Mouse (Mus musculus) naive thymus-derived CD4-positive, alpha-beta T cell, adult 2 months (primary cell): ENCODE results near the gene Slc9b2.
A peak's percentile ranks its signal among the peaks of the same experiment; 100 is the strongest.

Source experiments
- DNase-seq: peaks from one replicate; pipeline ENCODE4 v3.0.0-alpha.2; 2011; ENCODE audit warnings: low read depth

The Slc9b2 gene

GRCm38 (mm10) chr3:135307411-135308259, at the start of gene Slc9b2:
Gene Slc9b2, plus strand, starts transcription at chr3:135307700.
- DNase-seq = peak; percentile 70

DNA sequence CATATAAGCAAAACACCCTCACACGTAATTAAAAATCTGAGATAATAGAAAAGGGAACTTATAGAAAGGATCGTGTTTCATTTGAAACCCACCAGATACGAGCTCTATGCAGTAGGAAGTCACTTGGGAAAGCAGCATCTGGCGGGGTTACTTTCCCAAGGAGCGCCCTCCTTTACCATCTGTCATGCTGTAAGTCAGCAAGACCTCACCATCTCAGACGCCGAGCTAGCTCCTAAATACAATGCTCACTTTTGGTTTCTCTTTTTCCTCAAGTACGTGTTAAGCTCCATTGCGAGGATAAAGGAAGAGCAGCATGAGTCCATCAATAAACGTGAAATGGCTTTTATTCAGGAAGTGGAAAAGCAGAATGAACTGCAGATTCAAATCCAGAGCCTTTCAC, 48.6 kb upstream of the Slc9b2 start:
- no peak for DNase-seq

DNA sequence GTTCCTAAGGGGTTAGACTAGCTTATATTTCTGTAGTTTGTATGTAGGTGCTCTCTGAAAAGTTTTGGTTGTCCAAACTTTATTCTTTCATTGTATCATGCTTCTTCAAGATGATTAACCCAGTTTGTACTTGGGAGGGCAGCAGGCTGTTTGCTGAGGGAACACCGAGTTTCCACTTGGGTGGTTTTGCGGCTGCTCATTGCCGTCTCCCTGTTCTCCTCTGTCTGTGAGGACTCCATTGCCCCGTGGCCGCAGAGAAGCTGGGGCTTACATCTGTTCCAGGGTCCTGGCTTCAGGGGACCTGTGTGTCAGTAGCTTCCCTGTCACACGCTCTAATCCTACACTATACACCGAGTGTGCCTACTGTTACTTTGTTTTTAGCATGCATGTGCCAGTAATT, 47.3 kb upstream of the Slc9b2 start:
- DNase-seq = no peak

- no peak for DNase-seq
Observed at GRCm38 (mm10) chr3:135268616-135269015, 38.9 kb upstream of the Slc9b2 start.

DNA sequence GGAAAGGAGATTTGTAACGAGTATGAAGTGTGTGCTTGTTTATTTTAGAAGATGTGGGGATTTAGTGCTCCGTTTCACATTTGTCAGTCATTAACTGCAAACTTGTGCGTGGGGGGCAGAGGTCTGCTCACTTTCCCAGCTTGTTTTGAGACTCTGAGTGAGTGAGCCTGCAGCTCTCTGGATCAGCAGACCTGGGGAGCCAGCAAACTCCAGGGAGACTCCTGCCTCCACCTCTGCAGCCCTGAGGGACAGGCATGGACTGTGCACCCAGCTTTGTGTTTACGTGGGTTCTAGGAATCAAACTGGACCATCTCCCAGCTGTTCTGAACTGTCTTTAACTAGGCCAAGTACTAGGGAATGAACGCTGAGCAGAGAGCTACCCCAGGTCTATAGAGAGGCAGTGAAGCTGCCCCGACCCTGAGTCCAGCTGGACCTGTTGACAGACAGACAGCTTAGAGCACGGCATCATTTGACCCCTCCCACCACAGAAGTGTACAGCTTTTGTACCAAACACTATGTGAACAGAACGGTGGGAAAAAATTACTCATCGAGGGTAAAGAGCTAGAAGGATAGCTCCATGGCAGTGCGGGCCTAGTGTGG, 38.0 kb upstream of the Slc9b2 start:
- DNase-seq = no peak

DNA sequence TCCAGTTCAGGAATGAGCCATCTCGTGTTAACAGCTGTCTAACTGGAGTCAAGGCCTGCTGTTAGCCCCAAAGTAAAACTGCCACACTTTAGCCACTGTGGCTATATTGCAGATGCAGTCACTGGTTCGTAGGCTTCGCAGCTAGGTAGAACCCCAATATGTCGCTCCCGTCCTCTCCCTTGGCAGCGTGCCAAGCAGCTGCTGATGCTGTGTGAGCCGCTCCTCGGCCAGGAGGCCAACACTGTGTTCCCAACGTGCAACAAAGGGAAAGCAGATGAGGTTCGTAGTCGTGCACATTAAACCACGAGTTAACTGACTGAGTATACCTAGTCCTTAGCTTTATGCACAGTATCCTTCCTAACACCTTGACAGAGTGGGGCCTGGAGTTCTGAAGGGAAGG, 34.9 kb upstream of the Slc9b2 start:
- no peak for DNase-seq

DNA sequence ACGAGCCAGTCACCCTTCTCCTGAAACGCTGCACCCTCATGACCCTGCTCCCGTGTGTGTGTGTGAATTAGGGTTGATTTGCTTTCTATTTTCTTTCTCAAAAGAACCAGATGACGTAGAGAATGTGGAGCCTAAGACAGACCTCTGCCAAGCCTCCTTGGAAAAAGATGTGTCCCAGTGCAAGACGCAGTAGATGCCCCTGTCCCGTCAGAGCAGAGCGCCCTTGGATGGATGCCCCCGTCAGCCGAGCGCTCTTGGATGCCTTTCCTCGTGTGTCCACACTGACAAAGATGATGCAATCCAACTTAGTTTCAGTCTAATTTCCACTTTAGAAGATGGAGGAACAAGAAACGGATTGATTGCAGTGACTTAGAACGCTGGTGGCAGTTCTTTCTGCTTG, 34.5 kb upstream of the Slc9b2 start:
- no peak for DNase-seq

- DNase-seq = peak; percentile 6
Observed at GRCm38 (mm10) chr3:135280160-135280559, 27.3 kb upstream of the Slc9b2 start.

- peak; percentile 83 for DNase-seq
Observed at GRCm38 (mm10) chr3:135280669-135281415, 26.7 kb upstream of the Slc9b2 start, which contains the start of gene Bdh2. Gene Bdh2, plus strand, starts transcription at chr3:135281221.

GRCm38 (mm10) chr3:135281701-135282100, 25.8 kb upstream of the Slc9b2 start:
- peak; percentile 45 for DNase-seq

- DNase-seq = no peak
Observed at GRCm38 (mm10) chr3:135285256-135285655, 22.2 kb upstream of the Slc9b2 start.

- no peak for DNase-seq
Observed at GRCm38 (mm10) chr3:135285807-135286206, 21.7 kb upstream of the Slc9b2 start.

GRCm38 (mm10) chr3:135288138-135288750, 19.3 kb upstream of the Slc9b2 start:
- DNase-seq = no peak

DNA sequence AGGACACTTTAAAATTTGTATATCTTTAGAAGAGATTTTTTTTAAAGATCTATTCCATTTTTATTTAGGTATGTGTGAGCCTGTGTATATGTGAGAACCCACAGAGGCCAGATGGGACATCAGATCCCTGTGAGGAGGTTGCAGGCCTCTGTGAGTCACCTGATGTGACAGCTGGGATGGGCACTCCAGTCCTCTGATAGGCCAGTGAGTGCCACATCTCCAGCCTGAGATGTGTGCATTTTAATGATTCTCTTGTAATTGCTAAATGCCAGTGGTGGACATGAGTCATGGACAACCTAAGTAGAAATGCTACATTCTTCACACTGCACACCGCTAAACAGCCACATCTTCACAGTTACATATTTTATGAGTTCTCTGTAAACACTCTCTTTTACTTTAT, 18.4 kb upstream of the Slc9b2 start:
- no peak for DNase-seq

- peak; percentile 75 for DNase-seq
Observed at GRCm38 (mm10) chr3:135290249-135290894, 17.1 kb upstream of the Slc9b2 start.

DNA sequence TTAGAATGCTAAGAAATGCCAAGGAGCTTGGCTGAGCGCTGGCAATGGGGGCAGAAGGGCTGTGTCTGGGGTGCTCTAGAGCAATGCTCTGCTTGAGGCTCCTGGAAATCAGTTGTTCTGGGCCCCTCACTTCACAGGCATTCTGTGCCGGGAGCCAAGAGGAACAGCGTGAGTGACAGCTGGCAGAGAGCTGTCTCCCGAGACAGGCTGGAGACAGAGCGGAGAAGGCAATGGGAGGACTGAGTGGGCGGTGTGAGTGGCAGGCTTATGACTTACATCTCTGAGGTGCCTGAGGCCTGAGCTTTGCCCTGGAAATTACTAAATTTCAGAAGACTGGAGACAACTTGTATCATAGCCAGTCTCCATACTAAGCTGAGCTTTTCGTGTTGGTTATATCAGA, 13.8 kb upstream of the Slc9b2 start:
- no peak for DNase-seq

- no peak for DNase-seq
Observed at GRCm38 (mm10) chr3:135295559-135295958, 11.9 kb upstream of the Slc9b2 start.

GRCm38 (mm10) chr3:135298560-135298959, 8.9 kb upstream of the Slc9b2 start:
- DNase-seq = no peak

- no peak for DNase-seq
Observed at GRCm38 (mm10) chr3:135300081-135300480, 7.4 kb upstream of the Slc9b2 start.

DNA sequence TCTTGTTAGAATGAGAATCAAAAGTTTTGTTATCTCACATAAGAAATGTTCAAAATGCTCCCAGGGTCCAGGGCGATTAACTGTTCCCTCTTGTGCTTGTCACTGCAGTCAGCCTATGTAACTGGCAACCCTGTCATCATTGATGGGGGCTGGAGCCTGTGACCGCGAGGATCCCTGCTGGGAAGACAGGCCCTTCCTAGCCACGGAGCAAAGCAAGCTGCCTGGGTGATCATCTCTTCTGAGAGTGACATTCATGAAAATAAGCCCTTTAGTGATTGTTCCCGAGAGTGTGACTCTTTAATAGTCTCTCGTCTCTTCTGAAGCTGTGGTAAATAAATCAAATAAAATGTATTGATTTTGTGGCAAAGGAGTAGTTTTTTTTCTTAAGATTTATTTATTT, 3.4 kb upstream of the Slc9b2 start:
- no peak for DNase-seq

DNA sequence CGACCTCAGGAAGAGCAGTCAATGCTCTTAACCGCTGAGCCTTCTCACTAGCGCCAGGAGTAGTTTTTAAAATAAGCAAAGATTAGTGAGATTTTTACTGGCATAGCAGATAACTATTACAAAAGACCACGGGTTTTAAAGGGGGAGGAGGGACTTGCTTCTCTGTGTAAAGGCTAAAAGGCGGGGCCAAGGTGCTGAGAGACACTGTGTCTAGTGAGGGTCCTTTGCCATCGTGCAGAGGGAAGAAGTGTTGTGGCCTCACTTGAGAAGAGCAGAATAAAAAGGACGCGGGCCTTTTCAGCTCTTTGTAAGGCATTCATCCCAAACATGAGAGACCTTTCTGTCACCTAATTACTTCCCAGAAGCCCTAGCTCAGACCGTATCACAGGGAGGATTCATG, 2.9 kb upstream of the Slc9b2 start:
- no peak for DNase-seq
